Mouse (Mus musculus) kidney, postnatal 0 days (tissue): Measurements from ENCODE around the gene Tcl1b3. TPM values are rescaled to one million over a fixed set of nuclear protein-coding genes. Genes with fewer than 3 reads are reported as not detected.
A peak's percentile ranks its signal among the peaks of the same experiment; 100 is the strongest.
"Not testable (repeated sequence)": the region's sequence is repeated elsewhere in the genome, so short reads cannot be mapped to it uniquely, and the experiment has no call there.

Source experiments
- ATAC-seq: fragments of 200-750 bp; cut with Nextera tagmentation; replicated peaks from 2 replicates; pipeline ENCODE4 v1.8.0; 2017; ENCODE audit warnings: low read depth, moderate number of reproducible peaks, moderate TSS enrichment, moderate library complexity; ENCODE audit not compliant: low FRiP score
- DNase-seq: peaks from one replicate; pipeline ENCODE4 v3.0.0-alpha.2; 2016; ENCODE audit warnings: low spot score
- H3K27ac ChIP-seq: fragments of 300-500 bp; sonication (generic); 2 replicates; pipeline ENCODE4 v1.5.1; 2014; ENCODE audit warnings: mild to moderate bottlenecking
- H3K27me3 ChIP-seq: fragments of 300-500 bp; sonication (generic); 2 replicates; pipeline ENCODE4 v1.6.1; 2014; ENCODE audit warnings: low read length, mixed read lengths; ENCODE audit not compliant: insufficient read depth
- H3K36me3 ChIP-seq: fragments of 300-500 bp; sonication (generic); 2 replicates; pipeline ENCODE4 v1.6.1; 2014; ENCODE audit warnings: low read length, mixed read lengths; ENCODE audit not compliant: insufficient read depth
- H3K4me1 ChIP-seq: fragments of 300-500 bp; sonication (generic); replicated peaks from 2 replicates; pipeline ENCODE4 v1.6.1; 2014; ENCODE audit warnings: antibody characterized with exemption, low read length, mixed read lengths; ENCODE audit not compliant: insufficient read depth
- H3K4me2 ChIP-seq: fragments of 300-500 bp; sonication (generic); 2 replicates; pipeline ENCODE4 v1.6.1; 2014; ENCODE audit warnings: mild to moderate bottlenecking, low read length, moderate library complexity, mixed read lengths
- H3K4me3 ChIP-seq: fragments of 300-500 bp; sonication (generic); replicated peaks from 2 replicates; pipeline ENCODE4 v1.5.1; 2014; ENCODE audit warnings: low read depth, low read length
- H3K9ac ChIP-seq: fragments of 300-500 bp; sonication (generic); 2 replicates; pipeline ENCODE4 v1.6.1; 2014; ENCODE audit warnings: low read depth, low read length
- H3K9me3 ChIP-seq: fragments of 300-500 bp; sonication (generic); replicated peaks from 2 replicates; pipeline ENCODE4 v1.6.1; 2016; ENCODE audit warnings: low read length, inconsistent platforms, mixed read lengths
- CTCF ChIP-seq: IDR thresholded peaks from 2 replicates; pipeline ENCODE4 v1.5.1; 2016; ENCODE audit warnings: antibody characterized with exemption, low read depth, mild to moderate bottlenecking, moderate library complexity
- WGBS: fragments of 180-500 bp; shearing (Covaris S2); extraction: QIAGEN DNeasy Blood & Tissue Kit; methylation state at CpG from one replicate; pipeline ENCODE4 v1.1.7; 2014; 5-methylcytosine and 5-hydroxymethylcytosine counted together
- polyA plus RNA-seq: library from polyadenylated mRNA; unstranded; fragments of >200 nt; fragmentation: Nextera tagmentation; extraction: Ambion mirVana; gene quantifications from 2 replicates; pipeline ENCODE4 v1.2.1, GENCODE M21; 2015

The Tcl1b3 gene
- polyA plus RNA-seq, 1 experiment from 2014 or later = not detected

DNA sequence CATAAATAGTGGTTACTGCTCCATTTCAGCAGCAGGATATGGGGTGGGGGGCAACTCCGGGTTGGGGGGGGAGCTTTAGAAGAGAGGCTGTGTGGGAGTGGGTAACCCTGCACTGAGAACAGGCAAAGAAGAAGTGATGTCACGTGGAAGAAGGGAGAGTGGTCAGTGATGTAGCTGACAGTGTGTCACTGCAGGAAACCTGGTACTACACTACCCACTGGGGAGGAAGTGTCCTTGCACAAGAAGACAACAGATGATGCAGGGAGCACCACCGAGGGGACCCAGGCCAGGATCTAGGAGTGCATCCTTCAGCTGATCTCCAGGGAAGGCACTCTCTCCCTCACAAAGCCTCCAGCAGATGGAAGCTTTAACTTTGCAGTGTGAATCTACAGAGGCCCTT, 24.1 kb upstream of the Tcl1b3 start:
- no peaks in the 10 kb centered on the region for H3K9me3 ChIP-seq
- ATAC-seq (no peak), DNase-seq (no peak)
- no peaks in the 10 kb centered on the region for H3K36me3 ChIP-seq
- no peak overlapping the region for H3K27ac ChIP-seq
- no peak overlapping the region for H3K4me2 ChIP-seq
- H3K4me3 ChIP-seq = no peak overlapping the region
- TF ChIP-seq CTCF = no peak
- no peak overlapping the region for H3K9ac ChIP-seq
- H3K4me1 ChIP-seq = no peaks in the 10 kb centered on the region
- 51% methylated on average over 3 of the region's 3 CpGs for WGBS
- no peaks in the 10 kb centered on the region for H3K27me3 ChIP-seq

DNA sequence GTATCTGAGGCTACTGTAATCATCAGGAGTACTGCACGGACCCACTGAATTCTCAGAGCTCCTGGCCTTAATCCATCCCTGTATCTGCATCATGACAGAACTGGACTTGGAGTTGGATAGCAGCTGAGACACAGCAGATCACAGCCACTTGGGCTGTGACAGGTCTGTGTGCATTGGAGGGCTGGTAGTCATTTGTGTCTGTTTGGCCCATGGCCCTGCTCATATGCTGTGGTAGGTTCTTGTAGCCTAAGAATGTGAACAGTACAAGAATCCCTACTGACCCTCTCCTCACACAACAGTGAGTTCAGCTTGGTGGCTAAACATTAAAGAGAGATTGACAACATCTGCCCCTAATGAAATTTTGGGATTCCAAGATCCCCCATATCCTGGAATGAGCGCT, 17.5 kb upstream of the Tcl1b3 start:
- H3K27me3 ChIP-seq = no peaks in the 10 kb centered on the region
- no peak overlapping the region for H3K27ac ChIP-seq
- H3K9ac ChIP-seq = no peak overlapping the region
- H3K9me3 ChIP-seq = no peaks in the 10 kb centered on the region
- DNase-seq (no peak), ATAC-seq (no peak)
- no peak overlapping the region for H3K4me2 ChIP-seq
- no peak overlapping the region for H3K4me3 ChIP-seq
- H3K4me1 ChIP-seq = no peaks in the 10 kb centered on the region
- no peak for TF ChIP-seq CTCF
- 82% methylated on average over 2 of the region's 2 CpGs for WGBS
- H3K36me3 ChIP-seq = no peaks in the 10 kb centered on the region

DNA sequence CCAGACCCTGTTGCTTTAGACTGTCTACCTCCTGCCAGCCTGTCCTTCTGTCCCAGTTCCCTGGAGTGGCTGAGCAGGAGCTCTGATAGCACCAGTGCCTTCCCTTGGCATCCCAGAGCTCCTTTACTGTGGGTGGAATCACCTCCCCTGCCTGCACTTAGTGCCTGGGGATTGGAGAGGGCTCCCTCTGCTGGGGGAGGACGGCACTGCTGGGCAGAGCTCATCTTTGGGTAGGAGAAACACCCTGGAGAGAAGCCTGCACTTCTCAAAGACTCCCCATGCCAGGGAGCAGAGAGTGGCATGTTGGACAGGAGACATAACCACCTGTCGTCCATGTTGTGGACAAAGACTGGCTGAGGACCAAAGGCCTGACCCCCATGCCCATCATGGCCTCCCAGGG, 16.5 kb upstream of the Tcl1b3 start:
- H3K4me2 ChIP-seq, H3K4me1 ChIP-seq, DNase-seq, ATAC-seq, H3K36me3 ChIP-seq, H3K9me3 ChIP-seq, H3K27ac ChIP-seq, H3K9ac ChIP-seq, H3K27me3 ChIP-seq, H3K4me3 ChIP-seq: not testable (repeated sequence)
- WGBS = 41% methylated on average over 2 of the region's 2 CpGs
- TF ChIP-seq CTCF = peak; percentile 48

DNA sequence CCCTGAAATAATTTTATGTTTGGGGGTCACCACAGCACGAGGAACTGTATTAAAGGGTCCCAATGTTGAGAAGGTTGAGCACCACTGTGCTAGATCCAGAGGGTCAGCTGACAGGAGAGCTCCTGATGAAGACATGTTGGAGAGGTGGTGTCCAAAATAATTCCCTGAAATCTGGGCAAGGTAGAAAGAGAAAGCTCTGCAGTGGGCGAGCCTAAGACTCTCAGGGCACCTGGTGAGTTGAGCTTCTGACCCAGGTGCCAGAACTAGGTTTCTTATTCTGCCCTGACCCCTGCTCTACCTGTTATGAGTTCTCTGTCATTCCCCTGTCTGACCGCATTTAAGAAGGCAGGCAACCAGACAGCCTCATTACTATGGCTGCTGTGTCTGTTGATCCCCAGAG, 14.8 kb upstream of the Tcl1b3 start, which contains the start of gene Tcl1b5:
Tcl1b5 (plus strand) TSS at position 301 of the 400 bp plus-strand sequence.
- H3K9me3 ChIP-seq, ATAC-seq, H3K27ac ChIP-seq: not testable (repeated sequence)

DNA sequence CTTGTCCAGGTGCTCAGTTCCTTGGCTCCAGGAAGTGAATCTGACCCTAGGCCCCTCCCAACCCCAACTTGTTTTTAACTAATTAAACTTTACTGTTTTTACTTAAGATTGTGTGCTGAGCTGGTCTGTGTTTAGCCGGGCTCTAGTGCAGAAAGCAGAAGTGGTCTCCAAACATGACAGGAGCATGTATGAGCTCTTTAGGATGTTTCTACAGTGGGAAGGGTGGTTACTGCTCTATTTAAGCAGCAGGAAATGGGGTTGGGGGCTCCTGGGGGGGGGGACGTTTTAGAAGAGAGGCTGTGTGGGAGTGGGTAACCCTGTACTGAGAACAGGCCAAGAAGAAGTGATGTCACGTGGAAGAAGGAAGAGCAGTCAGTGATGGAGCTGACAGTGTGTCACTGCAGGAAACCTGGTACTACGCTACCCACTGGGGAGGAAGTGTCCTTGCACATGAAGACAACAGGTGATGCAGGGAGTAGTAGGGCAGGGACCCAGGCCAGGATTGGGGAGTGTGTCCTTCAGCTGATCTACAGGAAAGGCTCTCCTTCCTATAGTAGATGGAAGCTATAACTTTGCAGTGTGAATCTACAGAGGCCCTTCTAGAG, 9.7 kb upstream of the Tcl1b3 start:
- H3K36me3 ChIP-seq, DNase-seq, H3K9me3 ChIP-seq, H3K4me3 ChIP-seq, H3K27ac ChIP-seq, H3K27me3 ChIP-seq, H3K4me2 ChIP-seq, ATAC-seq, H3K4me1 ChIP-seq, H3K9ac ChIP-seq: not testable (repeated sequence)
- 61% methylated on average over 4 of the region's 4 CpGs for WGBS

More for the DNA sequence above, 14.8 kb upstream of the Tcl1b3 start, which contains the start of gene Tcl1b5:
- not testable (repeated sequence) for H3K27me3 ChIP-seq, H3K36me3 ChIP-seq, H3K4me3 ChIP-seq, H3K4me2 ChIP-seq, H3K4me1 ChIP-seq, DNase-seq, H3K9ac ChIP-seq
- 63% methylated on average over 3 of the region's 3 CpGs for WGBS

DNA sequence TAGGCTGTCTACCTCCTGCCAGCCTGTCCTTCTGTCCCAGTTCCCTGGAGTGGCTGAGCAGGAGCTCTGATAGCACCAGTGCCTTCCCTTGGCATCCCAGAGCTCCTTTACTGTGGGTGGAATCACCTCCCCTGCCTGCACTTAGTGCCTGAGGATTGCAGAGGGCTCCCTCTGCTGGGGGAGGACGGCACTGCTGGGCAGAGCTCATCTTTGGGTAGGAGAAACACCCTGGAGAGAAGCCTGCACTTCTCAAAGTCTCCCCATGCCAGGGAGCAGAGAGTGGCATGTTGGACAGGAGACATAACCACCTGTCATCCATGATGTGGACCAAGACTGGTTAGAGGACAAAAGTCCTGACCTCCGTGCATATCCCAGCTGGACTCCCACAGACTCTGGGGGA, 1.9 kb upstream of the Tcl1b3 start:
- not testable (repeated sequence) for H3K36me3 ChIP-seq, ATAC-seq, H3K4me1 ChIP-seq, H3K4me3 ChIP-seq, H3K4me2 ChIP-seq, H3K9ac ChIP-seq, H3K9me3 ChIP-seq, H3K27ac ChIP-seq, DNase-seq, H3K27me3 ChIP-seq
- whole genome bisulfite sequencing = 51% methylated on average over 2 of the region's 2 CpGs
- TF ChIP-seq CTCF = peak; percentile 52; the same call in 1 of the 2 replicates

DNA sequence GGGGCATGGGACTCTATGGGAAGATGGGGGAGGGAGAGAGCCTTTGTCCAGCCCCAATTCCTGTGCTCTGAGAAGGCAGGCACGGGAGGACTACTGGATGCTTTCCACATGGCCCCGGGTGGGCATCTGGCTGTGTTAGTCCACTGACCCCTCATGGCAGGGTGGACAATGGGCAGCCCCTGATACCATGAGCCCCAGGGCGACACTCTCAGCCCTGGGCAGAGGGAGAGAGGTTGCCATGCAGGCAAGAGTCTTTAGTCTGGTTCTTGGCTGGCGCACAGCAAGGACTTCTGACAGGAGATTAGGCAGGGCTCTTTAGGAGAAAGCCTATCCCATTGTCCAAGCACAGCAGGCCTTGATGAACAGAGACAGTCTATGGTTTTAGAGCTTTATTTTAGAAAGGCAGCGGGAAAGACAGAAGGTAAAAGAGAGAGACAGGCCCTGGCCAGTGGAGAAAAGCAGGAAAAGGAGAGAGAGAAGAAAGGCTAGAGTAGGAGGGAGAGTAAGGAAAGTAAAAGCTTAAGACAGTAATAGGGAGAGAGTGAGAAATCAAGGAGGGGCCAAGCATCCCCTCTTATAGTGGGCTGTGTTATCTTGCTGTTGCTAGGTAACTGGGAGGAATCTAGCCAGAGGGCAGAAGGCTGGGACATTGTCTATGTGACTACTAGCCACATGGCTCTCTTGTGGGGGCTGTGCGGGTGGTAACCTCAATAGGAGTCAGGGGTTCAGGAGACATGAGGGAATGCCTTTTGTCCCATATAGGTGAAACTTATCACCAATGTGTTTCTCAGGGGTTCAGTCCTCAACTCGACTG, 9.0 kb downstream of the Tcl1b3 start:
- H3K36me3 ChIP-seq, H3K4me2 ChIP-seq, H3K27ac ChIP-seq, H3K4me1 ChIP-seq, H3K9ac ChIP-seq, H3K4me3 ChIP-seq, ATAC-seq, DNase-seq, H3K27me3 ChIP-seq, H3K9me3 ChIP-seq: not testable (repeated sequence)
- 69% methylated on average over 7 of the region's 7 CpGs for WGBS

DNA sequence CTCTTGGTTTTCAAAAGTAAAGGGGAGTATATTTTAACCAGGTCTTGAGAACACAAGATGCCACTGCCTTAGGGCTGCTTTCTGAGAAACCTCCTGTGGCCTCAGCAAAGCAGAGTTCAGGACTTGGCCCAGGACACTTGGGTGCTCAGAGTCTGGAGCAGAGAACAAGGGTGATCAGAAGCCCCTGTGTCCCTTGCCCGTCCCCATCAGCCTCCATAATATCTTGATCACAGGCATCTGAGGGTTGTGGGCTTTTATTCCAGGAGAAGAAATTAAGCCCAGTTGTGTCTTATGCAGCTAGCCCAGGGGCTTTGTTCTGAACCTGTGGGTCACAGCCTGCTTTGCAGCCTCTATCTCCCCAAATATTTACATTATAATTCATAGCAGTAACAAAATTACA, 10.8 kb downstream of the Tcl1b3 start, which contains the start of gene Tcl1b4:
Tcl1b4 (plus strand) TSS at position 301 of the 400 bp plus-strand sequence.
- WGBS = 65% methylated on average over 1 of the region's 1 CpGs
- not testable (repeated sequence) for ATAC-seq, H3K4me2 ChIP-seq, H3K4me1 ChIP-seq, H3K9me3 ChIP-seq, H3K4me3 ChIP-seq, DNase-seq, H3K9ac ChIP-seq, H3K27me3 ChIP-seq, H3K36me3 ChIP-seq, H3K27ac ChIP-seq
